Mouse (Mus musculus) right cerebral cortex, postnatal 36 days (tissue): ENCODE data around the gene Gga2.

Experiments
- DNase-seq, 2 experiments: peaks; one replicate each; pipeline ENCODE4 v3.0.0; 2022; ENCODE audit warnings: low spot score in 2 of 2, mixed read lengths in 1 of 2

Gga2 gene

DNA sequence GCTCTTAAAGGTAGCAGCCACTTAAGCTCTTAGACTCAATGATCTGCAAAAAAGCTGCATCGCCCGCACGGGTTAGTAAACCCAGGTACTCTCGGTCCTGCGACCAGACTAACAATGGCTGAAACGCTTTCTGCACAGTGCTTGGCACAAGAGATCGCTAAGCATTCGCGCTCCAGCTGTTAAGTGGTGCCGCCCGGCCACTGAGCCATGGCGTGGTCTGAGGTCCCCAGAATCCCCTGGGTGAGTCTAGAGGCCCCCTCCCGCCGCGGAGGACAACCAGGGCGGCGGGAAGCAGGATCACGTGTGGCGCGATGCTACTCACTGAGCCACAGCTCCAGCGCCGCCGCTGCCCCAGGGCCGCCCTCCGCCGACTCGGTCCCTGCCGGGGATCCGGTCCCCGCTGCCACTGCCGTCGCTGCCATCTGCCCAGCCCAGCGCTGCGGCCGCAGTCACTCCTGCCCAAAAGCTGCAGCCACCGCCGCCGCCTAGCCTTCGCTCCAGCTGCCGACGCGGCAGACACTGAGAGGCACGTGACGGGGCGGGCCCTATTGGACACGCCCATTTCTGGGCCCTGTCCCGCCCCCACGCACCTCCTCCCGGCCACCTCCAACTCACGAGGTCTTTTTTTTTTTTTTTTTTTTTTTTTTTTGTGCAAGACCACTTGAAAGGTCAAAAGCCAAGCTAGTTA lies at the start of gene Gga2:
Gene Gga2, minus strand, starts transcription at position 556 of the 688 bp plus-strand sequence.
- DNase-seq, result peak; percentile 83 to 85

DNA sequence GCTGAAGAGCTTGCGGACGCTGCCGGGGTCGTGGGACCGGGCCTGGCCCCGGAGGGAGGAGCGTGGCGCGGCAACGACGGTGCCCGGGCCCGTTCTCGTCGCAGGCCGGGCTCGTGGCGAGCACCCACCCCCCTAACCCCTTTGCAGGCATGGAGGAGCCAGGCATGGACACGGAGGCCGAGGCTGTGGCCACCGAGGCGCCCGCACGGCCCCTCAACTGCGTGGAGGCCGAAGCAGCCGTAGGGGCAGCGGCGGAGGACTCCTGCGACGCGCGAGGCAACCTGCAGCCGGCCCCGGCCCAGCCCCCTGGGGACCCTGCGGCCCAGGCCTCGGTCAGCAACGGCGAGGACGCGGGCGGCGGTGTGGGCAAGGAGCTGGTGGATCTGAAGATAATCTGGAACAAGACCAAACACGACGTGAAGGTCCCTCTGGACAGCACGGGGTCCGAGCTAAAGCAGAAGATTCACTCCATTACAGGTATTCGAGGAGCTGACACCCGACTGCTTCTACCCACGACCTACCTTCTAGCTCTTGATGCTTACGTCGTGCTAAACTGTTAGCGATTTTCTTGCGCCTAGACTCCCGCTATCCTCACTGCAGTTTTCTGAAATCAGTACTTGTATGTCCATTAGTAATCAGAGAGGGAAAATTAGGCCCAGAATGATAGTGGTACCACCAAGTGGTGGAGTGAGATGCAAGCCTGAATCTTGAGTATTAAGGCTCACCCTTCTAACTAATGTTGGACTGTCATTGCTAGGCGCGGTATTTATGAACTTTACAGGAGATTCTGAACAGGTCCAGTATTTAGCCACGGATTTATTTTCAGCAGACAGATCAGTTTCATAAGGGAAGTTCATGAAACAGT lies 46.7 kb upstream of the Gga2 start:
- DNase-seq, result no peak

DNA sequence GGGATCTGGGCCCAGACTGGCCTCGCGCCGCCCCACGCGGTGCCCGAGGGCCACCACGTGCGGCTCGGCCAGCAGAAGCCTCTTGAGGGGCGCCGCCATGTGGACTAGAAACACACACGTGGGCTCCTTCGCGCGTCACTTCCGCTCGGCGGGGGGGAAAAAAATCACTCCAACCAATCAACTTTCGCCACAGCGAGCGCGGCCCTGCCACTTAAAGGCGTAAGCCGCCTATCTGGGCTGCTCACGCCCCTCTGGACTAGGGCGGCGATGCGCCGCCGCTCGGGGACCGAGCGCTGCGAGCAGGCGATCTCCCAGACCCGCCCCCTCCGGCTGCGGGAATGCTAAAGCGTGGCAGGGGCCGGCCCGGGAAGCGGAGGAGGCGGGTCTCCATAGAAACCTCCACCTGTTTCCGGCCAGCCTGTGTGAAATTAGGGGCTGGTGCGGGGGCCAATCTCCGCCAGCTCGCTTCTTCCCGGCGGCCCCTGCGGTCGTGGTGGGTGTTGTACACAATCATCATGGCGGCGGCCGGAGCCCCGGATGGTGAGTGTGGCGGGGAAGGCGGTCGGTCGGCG lies 46.0 kb upstream of the Gga2 start, which contains the start of the genes Ubfd1 and Ears2:
Gene Ubfd1, plus strand, starts transcription at position 231 of the 572 bp plus-strand sequence.
Gene Ears2, minus strand, starts transcription at position 319 of the 572 bp plus-strand sequence.
- peak; percentile 96 for DNase-seq

DNA sequence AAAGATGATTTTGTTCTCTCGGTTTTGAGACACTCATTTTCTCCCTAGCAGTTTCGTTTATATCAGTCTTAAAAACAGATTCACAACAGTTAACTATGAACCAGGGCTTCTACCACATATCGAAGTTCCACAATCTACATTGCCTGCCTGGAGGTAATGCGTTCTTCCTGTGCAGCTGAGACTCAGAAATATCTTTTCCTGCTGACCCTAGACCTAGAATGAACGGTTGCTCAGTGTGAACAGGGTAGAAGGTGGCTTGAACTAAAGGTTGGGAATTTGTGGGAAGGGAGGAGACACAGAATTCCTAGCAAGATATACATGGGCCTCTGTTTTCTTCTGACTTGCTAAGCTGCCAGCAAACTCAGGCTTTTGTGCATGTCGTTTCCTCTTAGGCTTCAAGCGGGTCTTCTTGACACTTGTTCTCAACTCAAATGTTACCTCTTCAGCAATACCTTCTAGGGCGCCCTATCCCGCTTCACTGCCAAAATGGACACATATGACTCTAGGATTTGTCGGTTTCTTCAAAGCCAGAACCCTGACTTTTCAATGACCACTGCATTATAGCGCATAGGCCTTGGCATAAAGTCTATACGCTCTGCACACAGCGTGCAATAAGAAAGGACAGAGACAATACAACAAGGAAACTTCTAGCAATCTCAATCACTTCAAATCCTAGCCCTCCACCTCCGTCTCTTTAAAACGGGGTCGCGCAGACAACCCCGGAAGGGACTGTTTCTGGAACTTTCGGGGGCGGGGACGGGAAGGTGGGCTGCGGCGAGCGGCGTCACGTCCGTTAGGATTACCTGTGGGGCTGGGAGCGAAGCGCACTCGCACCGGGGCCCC lies 45.3 kb upstream of the Gga2 start:
- no peak for DNase-seq

DNA sequence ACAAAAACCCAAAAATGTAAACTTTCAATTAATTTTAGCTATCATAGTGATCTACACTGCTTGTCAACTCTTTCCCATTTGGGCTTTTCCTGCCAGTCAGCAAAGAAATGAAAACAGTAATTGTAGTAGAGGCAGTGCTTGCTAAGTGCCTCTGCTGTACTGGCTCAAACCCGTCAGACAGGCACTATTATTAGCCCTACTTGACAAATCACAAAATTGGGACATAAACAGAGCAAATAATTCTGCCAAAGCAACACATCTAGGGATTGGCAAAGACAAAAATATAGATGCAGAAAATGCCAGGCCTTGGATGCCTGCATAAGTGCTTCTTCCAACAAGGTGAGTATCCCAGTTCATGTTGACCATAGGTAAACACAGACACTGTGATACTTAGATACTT lies 44.6 kb upstream of the Gga2 start:
- no peak for DNase-seq

DNA sequence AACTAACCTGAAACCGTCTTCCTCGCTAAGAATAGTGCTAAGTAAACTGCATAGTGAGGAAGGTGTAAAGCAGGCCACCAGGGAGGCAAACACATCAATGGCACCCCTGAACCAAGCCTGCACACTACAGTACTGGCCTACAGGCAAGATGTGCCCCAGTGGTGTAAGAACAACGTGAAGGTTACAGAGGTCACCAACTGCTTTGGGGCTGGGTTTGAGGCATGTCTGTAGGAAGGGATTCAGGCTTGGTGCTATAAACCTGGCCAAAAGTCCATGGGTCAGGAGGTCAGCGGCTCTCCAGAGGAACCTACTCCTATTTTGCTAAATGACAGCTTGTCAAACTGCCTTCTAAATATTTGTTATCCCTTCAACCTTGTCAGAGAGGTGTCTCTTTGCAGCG lies 35.6 kb upstream of the Gga2 start:
- DNase-seq, result no peak

DNA sequence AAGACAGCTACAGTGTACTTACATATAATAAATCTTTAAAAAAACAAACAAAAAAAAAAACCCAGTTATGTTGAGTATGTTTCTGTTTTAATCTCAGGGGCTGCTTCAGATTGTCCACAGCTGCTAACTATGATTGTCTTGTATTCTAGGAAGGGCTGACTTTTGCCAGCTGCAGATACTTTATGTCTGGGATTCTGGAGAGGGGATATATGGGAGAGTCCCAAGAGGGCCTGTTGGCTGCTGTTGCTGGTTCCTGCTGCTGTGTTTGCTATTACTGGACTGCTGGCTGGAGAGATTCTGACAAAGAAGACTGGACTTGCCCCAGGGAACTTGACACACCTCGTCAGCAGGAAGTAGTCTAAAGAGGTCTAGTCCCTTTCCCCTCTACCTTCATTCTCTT lies 29.8 kb upstream of the Gga2 start:
- DNase-seq, result no peak

DNA sequence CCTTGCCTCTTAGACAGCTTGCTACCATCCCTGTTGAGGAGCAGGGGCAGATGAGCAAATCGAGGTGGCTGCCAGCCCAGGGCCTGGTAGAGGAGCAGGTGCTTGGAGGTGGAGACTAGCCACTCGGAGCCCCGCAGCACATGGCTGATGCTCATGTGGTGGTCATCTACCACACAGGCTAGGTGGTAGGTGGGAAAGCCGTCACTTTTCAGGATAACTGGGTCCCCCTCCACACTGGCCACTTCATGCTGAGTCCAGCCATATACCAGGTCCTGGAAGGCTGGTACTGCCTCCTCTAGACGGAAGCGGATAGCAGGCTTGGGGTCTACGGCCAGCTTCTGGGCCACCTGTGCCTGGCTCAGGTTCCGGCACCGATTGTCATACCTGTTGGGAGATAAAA lies 27.2 kb upstream of the Gga2 start:
- no peak for DNase-seq

DNA sequence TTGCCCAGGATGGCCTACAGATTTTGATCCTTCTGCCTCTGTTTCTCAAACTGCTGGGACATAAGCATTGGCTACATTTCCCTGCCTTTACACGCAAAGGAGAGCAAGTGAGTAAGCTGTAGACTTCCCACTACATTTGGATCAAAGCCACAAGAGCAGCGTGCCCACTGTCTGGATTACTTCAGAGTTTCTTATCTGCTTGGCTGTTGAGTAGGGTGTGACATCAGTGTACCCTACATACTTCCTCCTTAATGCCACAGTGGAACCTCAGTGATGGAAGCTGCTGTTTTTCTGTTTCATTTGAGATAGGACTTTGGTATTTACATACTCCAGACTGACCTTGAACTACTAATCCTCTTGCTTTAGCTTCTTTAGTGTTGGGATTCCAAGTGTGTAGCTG lies 25.8 kb upstream of the Gga2 start:
- DNase-seq, result no peak

DNA sequence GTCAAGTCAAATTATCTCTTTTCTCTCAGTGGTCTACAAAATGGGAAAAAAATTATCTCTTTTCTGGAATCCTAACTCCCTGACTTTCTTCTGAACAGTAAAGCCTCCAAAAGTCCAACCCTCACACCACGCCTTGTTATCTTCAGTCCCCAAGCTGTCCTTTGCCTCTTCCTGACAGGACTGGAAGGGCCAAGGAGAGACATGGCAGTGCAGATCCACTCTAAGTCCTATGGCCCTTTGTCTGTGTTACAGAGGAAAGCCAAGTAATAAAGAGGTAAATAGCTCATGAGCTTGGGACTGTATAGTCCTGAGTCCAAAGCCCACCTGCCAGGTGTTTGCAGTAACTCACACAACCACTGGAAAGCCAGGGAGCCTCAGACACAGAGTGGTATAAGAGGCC lies 24.7 kb upstream of the Gga2 start:
- no peak for DNase-seq

DNA sequence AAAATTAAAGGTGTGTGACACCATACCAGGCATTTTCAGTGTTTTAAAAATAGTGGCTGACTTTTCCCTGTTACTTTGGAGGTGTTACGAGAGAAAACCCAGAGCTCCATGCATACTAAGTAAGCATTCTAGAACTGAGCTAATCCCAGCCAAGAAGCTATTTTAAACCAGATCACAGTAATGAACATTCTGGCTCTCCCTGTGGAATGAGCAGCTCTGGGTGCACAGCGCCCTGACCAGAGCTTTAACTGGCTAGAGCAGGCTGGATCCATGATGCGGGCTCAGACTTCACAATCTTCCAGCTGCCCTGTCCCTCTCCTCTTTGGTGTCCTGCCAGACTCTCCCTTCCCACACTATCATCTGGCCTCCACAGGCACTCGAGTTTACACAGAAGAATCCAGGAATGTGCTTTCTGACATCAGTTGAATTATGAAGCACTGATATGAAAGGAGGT lies 24.2 kb upstream of the Gga2 start:
- DNase-seq, result peak in 1 of 2 experiments; percentile 30

DNA sequence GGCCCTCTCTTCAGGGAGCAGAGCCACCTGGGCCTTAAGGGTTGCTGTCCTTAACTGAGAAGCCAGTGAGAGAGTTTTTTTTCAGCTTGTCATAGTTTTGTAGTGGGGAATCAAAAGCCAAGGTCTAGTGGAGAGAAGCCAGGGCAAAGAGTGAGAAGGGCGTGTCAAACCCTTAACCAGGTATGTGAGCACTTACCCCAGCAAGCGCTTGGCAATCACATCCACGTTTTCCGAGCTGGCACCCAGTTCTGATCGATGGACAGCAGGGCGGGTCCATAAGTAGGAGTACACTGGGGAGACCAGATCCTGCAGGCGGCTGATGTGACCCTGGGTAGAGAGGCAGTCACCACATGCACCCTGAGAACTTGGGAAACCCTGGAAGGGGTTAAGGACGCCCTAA lies 23.1 kb upstream of the Gga2 start:
- no peak for DNase-seq

DNA sequence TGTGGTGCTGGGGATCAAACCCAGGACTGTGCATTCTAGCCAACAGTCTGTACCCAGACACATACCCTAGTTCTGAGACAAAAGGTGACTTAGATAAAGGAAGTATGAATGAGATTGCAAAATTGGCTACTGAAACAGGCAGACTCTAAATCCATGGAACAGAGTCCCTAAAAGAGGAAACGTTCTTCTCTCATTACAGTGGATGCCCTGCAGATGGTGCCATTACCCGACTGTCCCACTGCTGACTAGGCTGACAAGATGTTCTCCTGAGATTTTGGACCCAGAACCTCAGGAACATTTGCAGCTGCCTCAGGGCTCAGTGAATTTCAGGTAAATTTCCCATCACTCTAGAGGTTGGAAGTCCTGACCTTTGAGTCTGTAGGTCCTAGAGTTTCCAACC lies 13.3 kb upstream of the Gga2 start:
- no peak for DNase-seq

DNA sequence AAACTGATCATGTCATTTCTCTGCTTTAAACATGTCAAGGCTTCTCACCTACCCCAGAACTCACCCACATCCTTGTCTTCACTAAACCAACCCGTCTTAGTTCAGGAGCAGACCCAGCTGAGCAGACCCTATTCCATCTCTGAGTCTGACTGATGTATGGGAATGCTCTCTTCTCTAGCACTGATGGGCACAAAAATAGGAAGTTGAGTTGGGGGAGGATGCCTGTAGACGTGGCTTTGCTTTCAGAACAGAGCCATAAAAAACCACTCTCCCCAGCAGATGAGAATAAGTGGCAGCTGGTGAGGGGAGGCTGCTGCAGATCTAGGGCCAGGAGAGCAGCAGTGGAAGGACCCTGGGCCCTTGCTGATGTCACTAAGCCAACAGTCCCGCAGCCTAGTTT lies 12.3 kb upstream of the Gga2 start:
- no peak for DNase-seq

DNA sequence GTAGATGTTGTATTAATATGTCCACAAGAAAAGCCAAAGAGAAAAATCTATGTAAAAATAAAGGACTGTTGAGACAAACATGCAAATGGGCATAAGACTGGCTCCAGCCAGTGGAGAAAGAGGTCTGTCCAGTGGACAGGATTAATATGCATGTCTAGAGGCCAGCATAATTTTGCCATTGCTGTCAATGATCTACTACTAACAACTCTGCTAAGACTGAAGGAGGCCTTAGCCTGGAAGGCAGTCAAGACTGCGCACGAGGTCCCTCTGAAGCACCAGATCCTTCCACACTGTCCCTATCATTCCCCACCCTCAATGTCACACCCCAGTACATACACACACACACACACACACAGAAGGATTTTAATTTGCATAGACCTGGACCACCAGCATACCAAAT lies 1.1 kb upstream of the Gga2 start:
- no peak for DNase-seq

DNA sequence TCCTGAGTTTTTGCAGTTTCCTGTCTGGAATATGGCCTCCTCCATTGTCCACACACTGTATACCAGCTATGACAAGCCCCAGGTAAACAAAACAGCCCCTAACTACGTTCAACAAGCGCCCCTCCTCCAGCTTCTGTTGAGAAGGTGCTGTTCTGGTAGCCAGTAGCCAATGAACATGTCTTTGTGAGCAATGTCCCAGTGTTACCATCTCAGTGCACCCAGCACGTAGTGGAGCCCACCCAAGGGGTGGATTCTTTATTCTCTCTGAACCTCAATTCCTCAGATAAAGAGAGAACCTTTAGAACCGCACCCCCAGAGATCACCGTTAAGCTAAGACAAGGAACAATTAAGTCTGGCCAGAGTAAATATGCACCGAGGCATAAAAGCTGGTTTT lies 752 bp downstream of the Gga2 start:
- no peak for DNase-seq

DNA sequence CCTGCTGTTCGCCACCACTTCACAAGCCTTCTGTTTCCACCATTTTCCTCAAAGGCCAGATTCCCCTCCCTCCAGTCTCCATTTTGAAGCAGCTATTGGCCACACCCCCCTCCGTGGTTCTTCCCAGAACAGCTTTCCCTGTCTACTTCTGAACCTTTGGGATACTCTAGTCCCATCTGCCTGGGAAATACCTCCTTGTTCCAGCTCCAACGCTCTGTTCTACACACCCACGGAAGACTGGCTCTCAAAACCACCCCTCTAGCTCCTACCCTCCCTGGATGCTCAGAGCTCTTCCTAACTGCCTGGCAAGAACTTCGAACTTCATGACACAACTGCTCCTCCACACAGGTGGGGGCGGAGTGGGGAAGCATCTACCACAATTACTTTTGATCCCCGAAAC lies 2.0 kb downstream of the Gga2 start:
- DNase-seq, result peak; percentile 39 to 63

DNA sequence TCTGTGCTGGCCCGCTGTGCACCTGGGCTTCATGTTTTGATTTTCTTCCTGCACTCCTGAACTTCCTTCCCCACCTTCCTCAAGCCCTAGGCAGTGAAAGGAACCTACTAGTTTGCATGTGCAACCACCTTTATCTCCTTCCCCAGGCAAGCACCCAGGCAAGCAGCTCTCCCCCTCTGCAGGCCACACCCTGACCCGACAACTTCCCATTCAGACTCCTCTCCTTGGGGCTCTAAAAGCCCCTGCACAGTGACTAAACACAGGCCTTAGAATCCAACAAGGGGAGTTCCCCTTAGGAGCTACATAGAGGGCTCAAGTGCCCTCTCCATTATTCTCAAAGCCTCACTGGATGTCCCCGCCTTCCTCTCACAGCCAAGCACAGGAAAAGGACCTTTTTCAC lies 2.8 kb downstream of the Gga2 start:
- DNase-seq, result no peak

DNA sequence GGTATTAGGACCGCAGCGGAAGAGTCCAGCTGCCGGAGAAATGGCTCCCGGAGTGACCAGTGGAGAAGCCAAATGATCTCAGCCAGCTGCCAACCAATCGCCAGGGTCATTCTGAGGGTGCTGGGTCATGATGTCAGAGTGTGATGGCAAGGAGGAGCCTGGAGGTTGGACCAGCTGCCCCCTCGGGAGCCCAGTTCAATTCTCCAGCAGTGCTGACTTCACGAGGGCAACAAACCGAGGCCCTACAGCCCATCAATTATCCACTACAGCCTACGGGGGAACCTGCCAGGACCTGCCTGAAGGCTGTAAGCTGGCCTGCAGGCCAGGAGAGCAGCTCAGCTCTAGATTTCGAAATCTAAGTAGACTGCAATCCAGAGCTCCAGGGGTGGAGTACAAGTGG lies 5.3 kb downstream of the Gga2 start:
- DNase-seq, result no peak

DNA sequence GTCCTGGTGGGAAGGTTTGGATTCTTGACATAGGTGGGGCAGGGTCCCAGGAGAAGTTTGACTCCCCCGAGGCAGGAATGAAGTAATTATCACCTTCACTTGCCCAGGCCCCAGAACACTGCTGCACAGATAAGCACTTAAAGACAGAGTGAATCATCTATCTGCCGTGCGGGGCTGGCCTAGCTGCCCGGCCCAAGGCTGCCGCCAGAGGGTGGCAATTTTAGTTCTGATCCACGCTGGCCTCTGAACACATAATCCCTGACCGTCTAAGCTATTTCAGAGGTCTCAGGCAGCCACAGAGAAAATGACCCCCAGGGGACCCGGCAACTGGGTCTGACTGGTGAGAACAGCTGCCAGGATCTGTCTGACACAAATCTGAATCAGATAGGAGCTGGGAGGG lies 5.9 kb downstream of the Gga2 start:
- DNase-seq, result no peak

DNA sequence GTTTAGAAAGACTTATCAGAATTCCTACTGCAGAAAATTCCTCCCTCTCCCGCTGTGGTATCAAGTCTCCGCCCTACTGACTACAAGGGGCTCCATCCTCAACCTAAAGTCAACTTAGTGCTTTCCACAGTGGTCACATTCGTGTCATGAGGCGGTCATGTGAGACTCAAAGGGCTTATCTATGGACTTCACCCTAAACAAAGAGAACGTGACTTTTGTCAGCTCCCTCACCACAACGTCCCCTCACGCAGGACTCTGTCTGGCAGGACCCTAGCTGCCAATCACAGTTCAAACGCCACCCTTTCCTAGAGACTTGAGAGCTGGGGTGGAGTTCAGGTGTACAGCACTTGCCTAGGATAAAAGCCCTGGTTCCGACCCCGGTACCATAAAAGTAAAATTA lies 8.1 kb downstream of the Gga2 start:
- DNase-seq, result no peak

DNA sequence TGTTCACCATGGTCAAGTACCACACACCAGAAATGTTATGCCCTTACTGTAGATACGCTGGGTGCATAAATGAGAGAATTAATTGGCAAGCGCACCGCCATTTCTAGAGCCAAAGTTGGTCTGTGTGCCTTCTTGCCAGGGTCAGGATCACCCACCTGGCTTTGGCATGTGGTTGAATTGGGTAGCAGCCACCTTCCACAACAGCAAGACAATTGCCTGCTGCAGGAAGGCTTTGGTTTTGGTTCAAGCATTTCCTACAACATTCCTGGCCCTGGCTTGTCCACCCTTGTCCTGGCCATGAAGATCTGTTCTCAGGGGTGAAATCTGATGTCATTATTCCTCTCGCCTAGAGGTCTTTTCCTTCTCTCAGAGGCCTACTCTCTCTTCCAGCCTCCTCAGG lies 8.7 kb downstream of the Gga2 start:
- no peak for DNase-seq
